Mouse (Mus musculus) lung, postnatal 0 days (tissue): Measurements from ENCODE around the gene Med13l. TPM values are rescaled to one million over a fixed set of nuclear protein-coding genes. Genes with fewer than 3 reads are reported as not detected.

Experiments
- ATAC-seq: fragments of 200-750 bp; cut with Nextera tagmentation; 2 replicates; pipeline ENCODE4 v1.8.0; 2017; ENCODE audit warnings: moderate library complexity
- DNase-seq: peaks from one replicate; pipeline ENCODE4 v3.0.0-alpha.2; 2016; ENCODE audit warnings: low spot score
- H3K27ac ChIP-seq: fragments of 300-500 bp; sonication (generic); 2 replicates; pipeline ENCODE4 v1.5.1; 2014; ENCODE audit warnings: antibody characterized with exemption, mild to moderate bottlenecking, low read length, mixed read lengths
- H3K27me3 ChIP-seq: fragments of 300-500 bp; sonication (generic); replicated peaks from 2 replicates; pipeline ENCODE4 v1.6.1; 2014; ENCODE audit warnings: low read length, mixed read lengths; ENCODE audit not compliant: insufficient read depth
- H3K36me3 ChIP-seq: fragments of 300-500 bp; sonication (generic); 2 replicates; pipeline ENCODE4 v1.6.1; 2014; ENCODE audit warnings: low read length, mixed read lengths; ENCODE audit not compliant: insufficient read depth
- H3K4me1 ChIP-seq: fragments of 300-500 bp; sonication (generic); 2 replicates; pipeline ENCODE4 v1.6.1; 2014; ENCODE audit warnings: antibody characterized with exemption, low read depth, low read length, mixed read lengths; ENCODE audit not compliant: insufficient read depth
- H3K4me2 ChIP-seq: fragments of 300-500 bp; sonication (generic); replicated peaks from 2 replicates; pipeline ENCODE4 v1.6.1; 2014; ENCODE audit warnings: low read depth, mild to moderate bottlenecking, low read length, moderate library complexity, mixed read lengths
- H3K4me3 ChIP-seq: fragments of 300-500 bp; sonication (generic); 2 replicates; pipeline ENCODE4 v1.5.1; 2014; ENCODE audit warnings: low read depth, low read length
- H3K9ac ChIP-seq: fragments of 300-500 bp; sonication (generic); replicated peaks from 2 replicates; pipeline ENCODE4 v1.6.1; 2014; ENCODE audit warnings: low read depth, mild to moderate bottlenecking
- H3K9me3 ChIP-seq: fragments of 300-500 bp; sonication (generic); 2 replicates; pipeline ENCODE4 v1.6.1; 2016; ENCODE audit warnings: low read length, mixed read lengths
- CTCF ChIP-seq: IDR thresholded peaks from 2 replicates; pipeline ENCODE4 v1.5.1; 2016; ENCODE audit warnings: antibody characterized with exemption, mild to moderate bottlenecking
- EP300 ChIP-seq: IDR thresholded peaks from 2 replicates; pipeline ENCODE4 v1.6.1; 2016; ENCODE audit warnings: antibody characterized with exemption, mild to moderate bottlenecking, control low read depth
- WGBS: fragments of 180-500 bp; shearing (Covaris S2); extraction: QIAGEN DNeasy Blood & Tissue Kit; methylation state at CpG from one replicate; pipeline ENCODE4 v1.1.7; 2014; 5-methylcytosine and 5-hydroxymethylcytosine counted together
- polyA plus RNA-seq: library from polyadenylated mRNA; unstranded; fragments of >200 nt; fragmentation: Nextera tagmentation; extraction: Ambion mirVana; gene quantifications from 2 replicates; pipeline ENCODE4 v1.2.1, GENCODE M21; 2015

Gene Med13l
- polyA plus RNA-seq, 1 experiment from 2014 or later: 10.1 TPM

DNA sequence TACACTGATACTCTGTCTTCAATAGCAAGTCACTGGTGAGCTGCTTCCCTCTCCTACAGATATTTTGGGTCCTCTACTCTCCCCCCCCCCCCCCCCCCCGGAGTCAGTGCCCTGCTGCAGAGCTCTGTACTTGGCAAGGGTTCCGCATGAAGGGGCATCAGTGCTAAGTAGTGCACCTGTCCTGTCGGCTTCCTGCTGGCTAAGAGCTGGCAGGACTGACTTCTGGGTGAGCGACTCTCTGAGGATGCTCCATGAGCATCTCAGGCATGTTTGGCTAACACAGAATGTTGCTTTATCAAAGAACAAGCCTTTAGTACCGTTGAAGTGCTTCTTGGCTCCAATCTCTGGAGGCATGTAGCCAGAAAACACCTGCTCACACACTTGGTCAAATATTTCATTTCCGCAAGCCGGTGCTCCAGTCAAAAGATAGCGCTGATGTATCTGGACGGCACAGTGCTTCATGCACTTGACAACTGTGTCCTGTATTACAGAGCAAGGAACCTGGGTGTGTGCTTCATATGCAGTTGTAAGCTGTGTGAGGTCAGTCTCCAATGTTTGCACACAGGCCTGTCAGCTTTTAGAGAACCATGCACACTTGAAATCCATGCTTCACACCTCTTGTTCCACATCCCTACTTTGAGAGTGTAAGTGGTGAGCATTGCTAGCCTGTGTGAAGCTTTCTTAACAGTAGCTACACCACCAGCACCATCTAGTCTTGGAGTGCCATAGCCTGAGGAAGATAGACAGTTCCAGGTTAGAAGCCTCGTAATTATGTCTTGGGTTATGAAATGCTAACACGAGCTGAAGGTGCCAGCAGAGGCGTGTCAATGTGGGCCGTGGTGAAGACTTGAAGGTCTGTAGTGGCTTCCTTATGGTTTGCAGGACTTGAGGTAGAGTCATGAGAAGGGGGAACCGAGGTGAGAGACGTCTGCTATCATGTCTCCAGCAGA is 128.7 kb downstream of the Med13l start:
- Histone ChIP-seq H3K9me3 (no peaks in the 10 kb centered on the region), H3K4me1 (no peaks in the 10 kb centered on the region), H3K9ac (no peak overlapping the region), H3K36me3 (no peaks in the 10 kb centered on the region), H3K27me3 (0 out of 2 replicates have a peak, but pooled peaks cover 2% of the 10 kb centered on the region), H3K4me3 (no peak overlapping the region), H3K27ac (no peak overlapping the region), H3K4me2 (no peak overlapping the region)
- peak; percentile 81 for ATAC-seq
- peak; percentile 61 for DNase-seq
- TF ChIP-seq EP300 (0 out of 2 replicates have a peak, but pooled peaks have one; percentile 19), CTCF (no peak)
- WGBS: 58% methylated on average over 14 of the region's 15 CpGs

GRCm38 (mm10) chr5:118691025-118691709 is 130.7 kb downstream of the Med13l start:
- no peak for ATAC-seq
- no peak for DNase-seq
- Histone ChIP-seq H3K36me3 (no peaks in the 10 kb centered on the region), H3K4me1 (no peaks in the 10 kb centered on the region), H3K9ac (no peak overlapping the region), H3K27ac (no peak overlapping the region), H3K4me3 (no peak overlapping the region), H3K4me2 (no peak overlapping the region), H3K9me3 (no peaks in the 10 kb centered on the region), H3K27me3 (no peaks in the 10 kb centered on the region)
- no peak for TF ChIP-seq CTCF
- TF ChIP-seq EP300: no peak
- 65% methylated on average over 10 of the region's 10 CpGs for WGBS

- Histone ChIP-seq H3K9ac (no peak overlapping the region), H3K4me1 (no peaks in the 10 kb centered on the region), H3K4me3 (no peak overlapping the region), H3K27ac (no peak overlapping the region), H3K36me3 (no peaks in the 10 kb centered on the region), H3K4me2 (no peak overlapping the region), H3K27me3 (no peaks in the 10 kb centered on the region), H3K9me3 (no peaks in the 10 kb centered on the region)
- 46% methylated on average over 7 of the region's 7 CpGs for WGBS
- no peak for DNase-seq
- no peak for ATAC-seq
- TF ChIP-seq EP300: no peak
- TF ChIP-seq CTCF: no peak
Measured at GRCm38 (mm10) chr5:118691710-118692040, 131.2 kb downstream of the Med13l start.

GRCm38 (mm10) chr5:118693996-118694395 is 133.5 kb downstream of the Med13l start:
- H3K36me3 ChIP-seq: no peaks in the 10 kb centered on the region
- WGBS: 88% methylated on average over 9 of the region's 9 CpGs
- no peaks in the 10 kb centered on the region for H3K27me3 ChIP-seq
- H3K4me2 ChIP-seq: no peak overlapping the region
- TF ChIP-seq CTCF (no peak), EP300 (no peak)
- H3K9ac ChIP-seq: no peak overlapping the region
- ATAC-seq (no peak), DNase-seq (no peak)
- no peaks in the 10 kb centered on the region for H3K9me3 ChIP-seq
- no peak overlapping the region for H3K4me3 ChIP-seq
- no peak overlapping the region for H3K27ac ChIP-seq
- no peaks in the 10 kb centered on the region for H3K4me1 ChIP-seq

- DNase-seq (no peak), ATAC-seq (no peak)
- no peaks in the 10 kb centered on the region for H3K27me3 ChIP-seq
- H3K27ac ChIP-seq: no peak overlapping the region
- TF ChIP-seq CTCF: no peak
- TF ChIP-seq EP300: no peak
- no peak overlapping the region for H3K4me2 ChIP-seq
- peaks cover 4% of the 10 kb centered on the region; the same call in 1 of the 2 replicates for H3K4me1 ChIP-seq
- no peaks in the 10 kb centered on the region for H3K9me3 ChIP-seq
- no peak overlapping the region for H3K9ac ChIP-seq
- WGBS: 86% methylated on average over 7 of the region's 7 CpGs
- no peaks in the 10 kb centered on the region for H3K36me3 ChIP-seq
- H3K4me3 ChIP-seq: no peak overlapping the region
Measured at GRCm38 (mm10) chr5:118697073-118697472, 136.6 kb downstream of the Med13l start.

- H3K9ac ChIP-seq: no peak overlapping the region
- H3K36me3 ChIP-seq: no peaks in the 10 kb centered on the region
- ATAC-seq (no peak), DNase-seq (no peak)
- TF ChIP-seq EP300: no peak
- TF ChIP-seq CTCF: no peak
- no peaks in the 10 kb centered on the region for H3K9me3 ChIP-seq
- no peak overlapping the region for H3K4me2 ChIP-seq
- no peaks in the 10 kb centered on the region for H3K27me3 ChIP-seq
- no peak overlapping the region for H3K4me3 ChIP-seq
- peaks cover 4% of the 10 kb centered on the region; the same call in 1 of the 2 replicates for H3K4me1 ChIP-seq
- H3K27ac ChIP-seq: no peak overlapping the region
- 78% methylated on average over 4 of the region's 4 CpGs for WGBS
Measured at GRCm38 (mm10) chr5:118700978-118701377, 140.5 kb downstream of the Med13l start.
